Mouse (Mus musculus): Measurements from ENCODE around the gene Slc47a2. TPM values are rescaled to one million over a fixed set of nuclear protein-coding genes. Genes with fewer than 3 reads are reported as not detected.

Slc47a2 gene
- polyA plus RNA-seq, 1 experiment from 2014 or later = 0.24 TPM

- H3K27ac ChIP-seq (ENCODE audit: low read length) = no peak overlapping the region
- no peak overlapping the region for H3K9ac ChIP-seq (ENCODE audit: low read length)
- H3K4me1 ChIP-seq (ENCODE audit: control insufficient read depth, insufficient read depth, low read length) = no peaks in the 10 kb centered on the region
- 62% methylated on average over 9 of the region's 9 CpGs for WGBS
- no peak overlapping the region for H3K4me3 ChIP-seq (ENCODE audit: low read length)
- no peaks in the 10 kb centered on the region for H3K36me3 ChIP-seq (ENCODE audit: control insufficient read depth, insufficient read depth)
- H3K4me2 ChIP-seq (ENCODE audit: low read depth, low read length) = no peak overlapping the region
- no peaks in the 10 kb centered on the region for H3K9me3 ChIP-seq (replicated peaks; ENCODE audit: control insufficient read depth, low read length)
- ATAC-seq (replicated peaks; ENCODE audit: extremely low read depth, insufficient read depth, low FRiP score) = no peak
- no peaks in the 10 kb centered on the region; the same call in 1 of the 2 replicates for H3K27me3 ChIP-seq (ENCODE audit: control insufficient read depth, insufficient read depth, low read length)
These were observed 9.5 kb upstream of the Slc47a2 start for GRCm38 (mm10) chr11:61352138-61352651.

GRCm38 (mm10) chr11:61349337-61349736 lies 6.7 kb upstream of the Slc47a2 start:
- H3K27ac ChIP-seq (ENCODE audit: low read length) = no peak overlapping the region
- H3K4me3 ChIP-seq (ENCODE audit: low read length) = no peak overlapping the region
- H3K4me2 ChIP-seq (ENCODE audit: low read depth, low read length) = no peak overlapping the region
- H3K4me1 ChIP-seq (ENCODE audit: control insufficient read depth, insufficient read depth, low read length) = no peaks in the 10 kb centered on the region
- H3K27me3 ChIP-seq (ENCODE audit: control insufficient read depth, insufficient read depth, low read length) = no peaks in the 10 kb centered on the region; the same call in 1 of the 2 replicates
- no peaks in the 10 kb centered on the region for H3K9me3 ChIP-seq (replicated peaks; ENCODE audit: control insufficient read depth, low read length)
- 5% methylated on average over 8 of the region's 8 CpGs for WGBS
- peak; percentile 72; the same call in 1 of the 2 replicates for ATAC-seq (replicated peaks; ENCODE audit: extremely low read depth, insufficient read depth, low FRiP score)
- no peaks in the 10 kb centered on the region for H3K36me3 ChIP-seq (ENCODE audit: control insufficient read depth, insufficient read depth)
- no peak overlapping the region for H3K9ac ChIP-seq (ENCODE audit: low read length)

GRCm38 (mm10) chr11:61346133-61346532 lies 3.5 kb upstream of the Slc47a2 start:
- Histone ChIP-seq H3K9me3 (replicated peaks; ENCODE audit: control insufficient read depth, low read length) (no peaks in the 10 kb centered on the region), H3K4me2 (ENCODE audit: low read depth, low read length) (no peak overlapping the region), H3K4me1 (ENCODE audit: control insufficient read depth, insufficient read depth, low read length) (peaks cover 10% of the 10 kb centered on the region; the same call in 1 of the 2 replicates), H3K9ac (ENCODE audit: low read length) (no peak overlapping the region), H3K27me3 (ENCODE audit: control insufficient read depth, insufficient read depth, low read length) (peaks cover 12% of the 10 kb centered on the region), H3K27ac (ENCODE audit: low read length) (no peak overlapping the region), H3K4me3 (ENCODE audit: low read length) (no peak overlapping the region), H3K36me3 (ENCODE audit: control insufficient read depth, insufficient read depth) (no peaks in the 10 kb centered on the region; the same call in 1 of the 2 replicates)
- no peak for ATAC-seq (replicated peaks; ENCODE audit: extremely low read depth, insufficient read depth, low FRiP score)
- WGBS = 67% methylated on average over 8 of the region's 8 CpGs

- Histone ChIP-seq H3K9ac (ENCODE audit: low read length) (no peak overlapping the region; the same call in 1 of the 2 replicates), H3K27ac (ENCODE audit: low read length) (no peak overlapping the region), H3K36me3 (ENCODE audit: control insufficient read depth, insufficient read depth) (no peaks in the 10 kb centered on the region; the same call in 1 of the 2 replicates), H3K4me2 (ENCODE audit: low read depth, low read length) (peak overlapping the region; percentile 86), H3K4me1 (ENCODE audit: control insufficient read depth, insufficient read depth, low read length) (peaks cover 10% of the 10 kb centered on the region; the same call in 1 of the 2 replicates), H3K4me3 (ENCODE audit: low read length) (peak overlapping the region; percentile 54), H3K27me3 (ENCODE audit: control insufficient read depth, insufficient read depth, low read length) (peaks cover 15% of the 10 kb centered on the region), H3K9me3 (replicated peaks; ENCODE audit: control insufficient read depth, low read length) (no peaks in the 10 kb centered on the region)
- WGBS = 24% methylated on average over 10 of the region's 10 CpGs
- ATAC-seq (replicated peaks; ENCODE audit: extremely low read depth, insufficient read depth, low FRiP score) = no peak
These were observed 689 bp downstream of the Slc47a2 start for GRCm38 (mm10) chr11:61341971-61342370.

DNA sequence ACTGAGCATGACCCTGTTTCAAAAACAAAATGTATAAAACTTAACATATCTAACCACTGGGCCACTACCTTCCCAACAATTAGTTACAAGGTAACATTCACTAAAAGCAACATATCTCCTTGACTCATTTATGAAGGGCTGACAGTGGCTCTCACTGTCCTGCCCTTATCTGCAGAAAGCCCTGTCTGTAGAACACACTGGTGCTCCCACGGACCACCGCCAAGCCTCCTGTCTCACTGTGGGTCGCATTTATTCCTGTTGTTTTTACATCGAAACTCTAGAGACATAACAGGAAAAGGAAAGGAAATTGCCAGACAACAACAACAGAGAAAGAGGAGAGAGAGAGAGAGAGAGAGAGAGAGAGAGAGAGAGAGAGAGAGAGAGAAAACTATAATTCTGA lies 1.4 kb downstream of the Slc47a2 start:
- H3K27ac ChIP-seq (ENCODE audit: low read length) = no peak overlapping the region
- no peak overlapping the region for H3K4me2 ChIP-seq (ENCODE audit: low read depth, low read length)
- no peak for ATAC-seq (replicated peaks; ENCODE audit: extremely low read depth, insufficient read depth, low FRiP score)
- no peaks in the 10 kb centered on the region for H3K9me3 ChIP-seq (replicated peaks; ENCODE audit: control insufficient read depth, low read length)
- peaks cover 15% of the 10 kb centered on the region for H3K27me3 ChIP-seq (ENCODE audit: control insufficient read depth, insufficient read depth, low read length)
- H3K4me3 ChIP-seq (ENCODE audit: low read length) = no peak overlapping the region
- H3K9ac ChIP-seq (ENCODE audit: low read length) = no peak overlapping the region
- no peaks in the 10 kb centered on the region; the same call in 1 of the 2 replicates for H3K36me3 ChIP-seq (ENCODE audit: control insufficient read depth, insufficient read depth)
- peaks cover 10% of the 10 kb centered on the region; the same call in 1 of the 2 replicates for H3K4me1 ChIP-seq (ENCODE audit: control insufficient read depth, insufficient read depth, low read length)
- 68% methylated on average over 4 of the region's 4 CpGs for WGBS

- H3K9ac ChIP-seq (ENCODE audit: low read length) = no peak overlapping the region
- H3K36me3 ChIP-seq (ENCODE audit: control insufficient read depth, insufficient read depth) = no peaks in the 10 kb centered on the region; the same call in 1 of the 2 replicates
- peaks cover 2% of the 10 kb centered on the region; the same call in 1 of the 2 replicates for H3K9me3 ChIP-seq (replicated peaks; ENCODE audit: control insufficient read depth, low read length)
- no peak overlapping the region for H3K4me3 ChIP-seq (ENCODE audit: low read length)
- peaks cover 10% of the 10 kb centered on the region; the same call in 1 of the 2 replicates for H3K4me1 ChIP-seq (ENCODE audit: control insufficient read depth, insufficient read depth, low read length)
- H3K4me2 ChIP-seq (ENCODE audit: low read depth, low read length) = no peak overlapping the region
- no peak overlapping the region for H3K27ac ChIP-seq (ENCODE audit: low read length)
- no peak for ATAC-seq (replicated peaks; ENCODE audit: extremely low read depth, insufficient read depth, low FRiP score)
- H3K27me3 ChIP-seq (ENCODE audit: control insufficient read depth, insufficient read depth, low read length) = peaks cover 15% of the 10 kb centered on the region
- 80% methylated on average over 4 of the region's 4 CpGs for WGBS
These were observed 2.3 kb downstream of the Slc47a2 start for GRCm38 (mm10) chr11:61340374-61340773.

DNA sequence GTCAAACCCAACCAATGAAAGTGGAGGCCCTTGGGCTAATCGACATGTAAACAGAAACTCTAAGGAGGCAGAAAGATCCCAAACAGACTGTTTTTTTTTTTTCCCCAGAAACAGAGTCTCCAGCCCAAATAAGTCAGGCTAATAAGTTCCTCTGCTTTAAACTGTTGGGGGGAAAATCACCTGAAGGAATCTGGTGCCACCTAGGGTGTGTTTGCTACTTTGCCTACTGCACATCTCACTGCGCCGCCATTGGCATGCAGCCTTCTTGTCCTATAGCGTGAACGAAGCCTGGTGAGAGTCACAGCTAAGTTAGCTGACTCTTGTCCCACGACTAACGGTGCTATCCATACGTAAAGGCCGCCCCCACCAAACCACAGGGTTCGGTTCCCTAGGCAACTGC lies 5.1 kb downstream of the Slc47a2 start:
- H3K4me1 ChIP-seq (ENCODE audit: control insufficient read depth, insufficient read depth, low read length) = peaks cover 6% of the 10 kb centered on the region; the same call in 1 of the 2 replicates
- H3K9ac ChIP-seq (ENCODE audit: low read length) = no peak overlapping the region
- H3K9me3 ChIP-seq (replicated peaks; ENCODE audit: control insufficient read depth, low read length) = peaks cover 2% of the 10 kb centered on the region; the same call in 1 of the 2 replicates
- H3K36me3 ChIP-seq (ENCODE audit: control insufficient read depth, insufficient read depth) = no peaks in the 10 kb centered on the region
- no peak overlapping the region for H3K4me2 ChIP-seq (ENCODE audit: low read depth, low read length)
- WGBS = 61% methylated on average over 10 of the region's 10 CpGs
- H3K27me3 ChIP-seq (ENCODE audit: control insufficient read depth, insufficient read depth, low read length) = peaks cover 13% of the 10 kb centered on the region
- no peak overlapping the region for H3K27ac ChIP-seq (ENCODE audit: low read length)
- ATAC-seq (replicated peaks; ENCODE audit: extremely low read depth, insufficient read depth, low FRiP score) = no peak
- H3K4me3 ChIP-seq (ENCODE audit: low read length) = no peak overlapping the region

DNA sequence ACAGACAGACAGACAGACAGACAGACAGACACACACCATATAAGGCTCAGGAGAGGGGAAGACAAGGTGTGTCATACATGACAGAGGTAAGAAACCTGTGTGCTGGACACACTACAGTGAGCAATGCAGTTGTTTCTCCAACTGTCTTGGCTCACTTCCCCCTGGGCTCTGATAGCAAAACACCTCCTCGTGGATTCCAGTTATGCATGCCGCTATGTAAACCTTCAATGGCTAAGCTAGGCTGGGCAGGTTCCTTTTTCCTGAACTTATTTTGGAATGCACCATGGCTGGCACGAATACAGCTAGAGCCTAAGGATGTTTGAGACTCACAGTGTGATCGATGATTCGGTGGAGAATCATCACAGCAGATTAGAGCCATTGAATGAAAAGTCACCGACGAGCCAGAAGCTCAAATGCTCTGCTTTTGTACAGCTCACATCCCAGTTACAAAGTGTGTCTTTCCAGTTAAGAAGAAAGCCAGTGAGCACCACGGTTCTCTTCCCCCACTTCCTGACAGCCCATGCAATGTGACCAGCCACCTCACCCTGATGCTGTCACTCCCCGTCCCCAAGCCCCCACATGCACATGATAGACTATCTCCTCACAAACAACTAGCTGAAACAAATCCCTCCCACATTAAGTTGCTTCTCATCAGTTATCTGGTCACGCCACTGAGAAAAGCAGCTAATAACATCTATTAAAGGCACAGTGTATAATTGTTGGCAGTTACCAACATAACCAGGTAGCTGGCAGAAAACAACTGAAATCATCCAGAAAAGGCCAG lies 21.6 kb downstream of the Slc47a2 start:
- Histone ChIP-seq H3K4me3 (ENCODE audit: low read length) (no peak overlapping the region), H3K27ac (ENCODE audit: low read length) (peak overlapping the region; percentile 28), H3K9me3 (replicated peaks; ENCODE audit: control insufficient read depth, low read length) (no peaks in the 10 kb centered on the region), H3K9ac (ENCODE audit: low read length) (no peak overlapping the region), H3K4me1 (ENCODE audit: control insufficient read depth, insufficient read depth, low read length) (peaks cover 22% of the 10 kb centered on the region), H3K36me3 (ENCODE audit: control insufficient read depth, insufficient read depth) (no peaks in the 10 kb centered on the region), H3K4me2 (ENCODE audit: low read depth, low read length) (no peak overlapping the region), H3K27me3 (ENCODE audit: control insufficient read depth, insufficient read depth, low read length) (no peaks in the 10 kb centered on the region)
- 38% methylated on average over 10 of the region's 10 CpGs for WGBS
- ATAC-seq (replicated peaks; ENCODE audit: extremely low read depth, insufficient read depth, low FRiP score) = no peak

GRCm38 (mm10) chr11:61319923-61320567 lies 22.6 kb downstream of the Slc47a2 start:
- Histone ChIP-seq H3K27me3 (ENCODE audit: control insufficient read depth, insufficient read depth, low read length) (no peaks in the 10 kb centered on the region), H3K4me3 (ENCODE audit: low read length) (no peak overlapping the region), H3K9me3 (replicated peaks; ENCODE audit: control insufficient read depth, low read length) (no peaks in the 10 kb centered on the region), H3K9ac (ENCODE audit: low read length) (no peak overlapping the region), H3K27ac (ENCODE audit: low read length) (peak overlapping the region; percentile 88), H3K4me2 (ENCODE audit: low read depth, low read length) (peak overlapping the region; percentile 17), H3K4me1 (ENCODE audit: control insufficient read depth, insufficient read depth, low read length) (peaks cover 22% of the 10 kb centered on the region), H3K36me3 (ENCODE audit: control insufficient read depth, insufficient read depth) (no peaks in the 10 kb centered on the region)
- ATAC-seq (replicated peaks; ENCODE audit: extremely low read depth, insufficient read depth, low FRiP score) = peak; percentile 34
- WGBS = 47% methylated on average over 3 of the region's 3 CpGs

Data from heart, embryonic 16.5 days (tissue).